Mouse (Mus musculus): ENCODE data around the gene Ptbp1.
A peak's percentile ranks its signal among the peaks of the same experiment; 100 is the strongest.

Ptbp1 gene

DNA sequence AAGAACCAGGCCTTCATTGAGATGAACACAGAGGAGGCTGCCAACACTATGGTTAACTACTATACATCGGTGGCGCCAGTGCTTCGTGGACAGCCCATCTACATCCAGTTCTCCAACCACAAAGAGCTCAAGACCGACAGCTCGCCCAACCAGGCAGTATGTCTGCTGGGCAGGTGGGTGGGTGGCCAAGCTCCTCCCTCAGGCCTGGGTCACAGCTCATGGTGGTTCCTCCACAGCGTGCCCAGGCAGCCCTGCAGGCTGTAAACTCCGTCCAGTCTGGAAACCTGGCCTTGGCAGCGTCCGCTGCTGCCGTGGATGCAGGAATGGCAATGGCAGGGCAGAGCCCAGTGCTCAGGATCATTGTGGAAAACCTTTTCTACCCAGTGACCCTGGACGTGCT, 4.9 kb downstream of the Ptbp1 start:
- DNase-seq (ENCODE audit: low spot score) = no peak

DNA sequence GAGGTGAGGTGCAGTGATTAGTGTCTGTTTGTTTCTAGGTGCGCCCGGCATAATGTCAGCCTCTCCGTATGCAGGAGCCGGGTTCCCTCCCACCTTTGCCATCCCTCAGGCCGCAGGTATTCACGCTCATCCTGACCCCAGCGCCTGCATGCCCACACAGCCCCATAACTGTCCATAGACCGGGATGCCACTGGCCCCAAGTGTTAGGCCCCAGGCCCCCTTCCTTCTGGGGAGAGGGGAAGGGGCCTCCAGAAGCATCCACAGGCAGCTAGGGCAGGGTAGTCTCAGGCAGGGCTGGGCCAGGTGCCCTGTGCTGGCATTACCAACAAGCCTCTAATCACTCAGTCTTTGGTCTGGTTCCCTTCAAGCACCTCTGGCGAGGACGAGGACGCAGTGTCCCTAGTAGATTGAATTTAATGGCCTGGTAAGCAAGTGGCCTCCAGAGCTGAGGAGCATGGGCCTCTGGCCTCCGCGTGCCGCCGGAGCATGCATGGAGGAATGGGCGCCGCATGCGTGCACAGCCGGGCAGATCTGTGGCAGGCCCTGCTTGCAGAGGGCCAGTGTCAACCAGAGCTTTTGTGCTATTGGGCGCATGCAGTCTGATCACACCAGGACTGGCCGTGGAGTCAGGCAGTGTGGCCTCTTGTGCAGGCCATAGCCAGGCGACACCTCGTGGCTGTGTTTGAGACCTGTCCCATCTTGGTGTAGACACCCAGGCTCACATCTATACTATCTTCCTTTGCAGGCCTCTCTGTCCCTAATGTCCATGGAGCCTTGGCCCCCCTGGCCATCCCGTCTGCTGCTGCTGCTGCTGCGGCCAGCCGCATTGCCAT, 6.1 kb downstream of the Ptbp1 start:
- no peak for DNase-seq (ENCODE audit: low spot score)

DNA sequence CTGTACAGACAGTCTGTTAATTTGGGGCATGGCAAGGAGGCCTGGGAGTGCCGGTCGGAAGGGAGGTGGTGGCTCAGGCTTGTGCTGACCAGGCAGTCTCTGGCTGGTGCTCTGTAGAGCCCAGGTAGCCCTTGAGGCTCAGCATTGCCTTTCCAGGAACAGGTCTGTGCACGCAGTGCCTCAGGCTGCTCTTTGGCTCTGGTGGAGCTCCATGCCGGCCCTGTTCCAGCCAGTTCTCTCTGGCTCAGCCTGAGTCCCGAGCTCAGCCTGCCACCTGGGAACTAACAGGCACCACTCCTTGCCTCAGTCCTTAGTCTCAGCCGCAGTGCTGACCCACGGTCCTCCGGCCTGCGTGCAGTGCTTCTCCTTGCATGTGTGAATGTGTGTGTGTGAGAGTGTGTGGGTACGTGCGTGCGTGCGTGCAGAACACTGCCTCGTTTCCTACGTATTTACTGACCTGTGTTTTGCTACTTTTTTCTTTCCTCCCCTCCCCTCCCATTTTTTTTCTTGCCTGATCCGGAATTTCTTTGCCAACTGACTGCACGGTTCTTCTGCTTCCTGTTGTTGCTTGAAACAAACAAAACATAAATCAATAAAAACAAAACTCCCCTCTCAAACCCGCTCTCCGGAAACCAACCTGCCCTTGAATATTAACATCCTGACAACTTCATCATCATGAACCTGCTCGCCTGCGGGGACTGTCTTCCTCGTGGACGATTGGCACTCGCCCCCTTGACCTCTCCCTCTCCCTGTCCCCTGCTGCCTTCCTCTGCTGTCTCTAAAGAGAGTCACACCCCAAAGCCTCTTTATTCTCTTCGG, 7.2 kb downstream of the Ptbp1 start:
- no peak for DNase-seq (ENCODE audit: low spot score)

DNA sequence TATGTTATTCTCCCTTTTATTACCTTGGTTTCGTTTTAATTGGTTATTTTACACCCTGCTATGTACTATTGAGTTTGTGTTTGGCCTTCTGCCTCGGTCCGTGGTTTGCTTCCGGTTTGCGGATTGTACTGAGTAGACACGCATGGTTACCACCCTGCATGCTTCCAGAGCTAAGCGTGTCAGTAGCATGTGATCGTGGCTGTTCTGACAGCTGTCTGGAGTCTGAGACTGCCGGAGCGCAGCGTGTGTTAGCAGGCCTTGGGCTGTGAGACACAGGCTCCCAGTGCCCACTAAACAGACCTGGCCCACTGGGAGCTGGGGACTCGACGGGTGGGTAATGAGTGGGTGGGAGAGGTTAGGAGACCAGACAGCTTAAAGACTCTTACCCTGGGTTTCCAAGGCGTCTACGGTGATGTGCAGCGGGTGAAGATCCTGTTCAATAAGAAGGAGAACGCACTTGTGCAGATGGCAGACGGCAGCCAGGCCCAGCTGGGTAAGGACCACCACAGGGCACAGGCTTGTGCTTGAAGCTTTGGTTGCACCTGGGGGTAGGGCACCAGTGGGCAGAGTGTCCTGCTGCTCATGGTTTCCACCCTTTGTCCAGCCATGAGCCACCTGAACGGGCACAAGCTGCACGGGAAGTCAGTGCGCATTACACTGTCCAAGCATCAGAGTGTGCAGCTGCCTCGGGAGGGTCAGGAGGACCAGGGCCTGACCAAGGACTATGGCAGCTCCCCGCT, 8.0 kb downstream of the Ptbp1 start:
- DNase-seq (ENCODE audit: low spot score) = no peak

DNA sequence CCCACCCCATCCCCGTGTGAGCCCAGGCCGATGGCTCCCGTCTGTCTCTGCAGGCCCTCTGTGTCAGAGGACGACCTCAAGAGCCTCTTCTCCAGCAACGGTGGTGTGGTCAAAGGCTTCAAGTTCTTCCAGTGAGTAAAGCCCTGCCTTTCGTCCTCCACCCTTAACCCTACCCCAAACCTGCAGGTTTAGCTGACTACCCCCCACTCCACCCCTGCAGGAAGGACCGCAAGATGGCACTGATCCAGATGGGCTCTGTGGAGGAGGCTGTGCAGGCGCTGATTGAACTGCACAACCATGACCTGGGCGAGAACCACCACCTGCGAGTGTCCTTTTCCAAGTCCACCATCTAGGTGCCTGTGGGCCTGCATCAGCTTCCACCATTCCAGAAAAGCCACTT, 8.7 kb downstream of the Ptbp1 start:
- no peak for DNase-seq (ENCODE audit: low spot score)

DNA sequence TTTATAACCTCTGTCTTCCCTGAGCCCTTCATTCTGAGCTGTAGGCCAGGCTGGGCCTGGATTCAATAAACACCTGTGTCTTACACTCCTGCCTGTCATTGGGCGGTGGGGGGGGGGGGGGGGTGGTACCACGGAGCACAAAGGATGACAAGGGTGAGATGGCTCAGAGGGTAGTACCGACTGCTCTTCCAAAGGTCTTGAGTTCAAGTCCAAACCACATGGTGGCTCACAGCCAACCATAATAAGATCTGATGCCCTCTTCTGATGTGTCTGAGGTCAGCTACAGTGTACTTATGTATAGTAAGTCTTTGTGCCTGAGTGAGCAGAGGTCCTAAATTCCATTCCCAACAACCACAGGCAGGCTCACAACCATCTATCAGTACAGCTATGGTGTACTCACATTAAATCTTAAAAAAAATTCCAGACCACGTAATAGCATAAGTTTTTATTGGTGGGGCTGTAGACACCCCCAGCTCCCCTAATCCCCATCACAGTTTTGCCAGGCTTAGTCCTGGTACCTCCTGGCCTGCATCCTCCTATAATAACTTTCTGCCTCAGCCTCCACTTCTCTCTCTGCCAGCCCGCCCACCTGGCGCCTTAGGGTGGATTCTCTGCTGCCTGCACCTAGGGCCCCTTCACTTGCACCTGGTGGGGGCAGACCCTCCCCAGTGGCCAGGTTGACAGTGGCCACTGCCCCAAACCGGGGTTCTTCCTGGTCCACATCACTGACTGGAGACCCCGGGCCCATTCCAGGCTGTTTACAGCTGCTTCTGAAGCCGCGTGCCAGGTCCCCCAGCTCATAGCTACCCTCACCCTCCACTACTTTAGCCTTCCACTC, 10.3 kb downstream of the Ptbp1 start:
- DNase-seq (ENCODE audit: low spot score) = no peak

DNA sequence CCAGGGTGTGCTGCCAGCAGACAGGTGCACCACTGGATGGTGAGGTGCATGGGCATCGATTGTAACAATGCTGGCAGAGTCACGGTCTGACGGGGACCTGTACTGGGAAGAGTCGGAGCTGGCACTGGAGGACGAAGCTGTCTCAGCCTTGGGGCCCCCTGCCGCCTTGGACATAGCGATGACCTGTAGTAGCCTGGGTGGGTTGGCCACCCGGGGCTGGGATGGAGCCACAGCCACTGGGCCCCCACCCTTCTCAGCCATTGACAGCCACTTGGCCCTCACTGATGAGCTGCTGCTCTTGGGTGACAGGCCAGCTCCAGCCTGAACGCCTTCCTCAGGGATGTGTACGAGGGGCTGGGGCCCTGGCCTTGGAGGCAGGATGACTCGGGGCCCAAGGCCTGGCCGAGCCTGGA, 11.0 kb downstream of the Ptbp1 start:
- no peak for DNase-seq (ENCODE audit: low spot score)

DNA sequence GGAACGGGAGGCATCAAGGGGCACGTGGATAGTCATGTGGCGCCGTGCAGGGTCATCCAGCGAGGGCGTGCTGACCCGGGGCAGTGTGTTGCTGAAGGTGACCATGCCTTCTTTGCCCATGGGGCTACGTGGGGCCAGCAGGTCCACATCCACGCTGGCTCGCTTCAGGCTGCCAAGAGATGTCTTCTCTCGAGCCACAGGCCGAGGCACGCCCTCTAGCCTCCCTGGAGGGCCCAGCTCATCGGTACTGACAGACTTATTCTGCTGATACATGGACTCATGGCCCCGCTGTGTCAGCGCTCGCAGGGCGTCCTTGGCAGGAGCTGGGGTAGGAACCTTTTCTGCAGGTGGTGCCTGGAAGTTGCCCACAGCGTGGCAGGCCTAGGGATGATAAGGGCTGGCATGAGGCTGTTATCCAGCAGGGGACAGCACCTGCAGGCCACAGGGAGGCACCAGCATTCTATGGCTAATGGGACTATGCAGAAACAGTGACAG, 11.6 kb downstream of the Ptbp1 start:
- no peak for DNase-seq (ENCODE audit: low spot score)

DNA sequence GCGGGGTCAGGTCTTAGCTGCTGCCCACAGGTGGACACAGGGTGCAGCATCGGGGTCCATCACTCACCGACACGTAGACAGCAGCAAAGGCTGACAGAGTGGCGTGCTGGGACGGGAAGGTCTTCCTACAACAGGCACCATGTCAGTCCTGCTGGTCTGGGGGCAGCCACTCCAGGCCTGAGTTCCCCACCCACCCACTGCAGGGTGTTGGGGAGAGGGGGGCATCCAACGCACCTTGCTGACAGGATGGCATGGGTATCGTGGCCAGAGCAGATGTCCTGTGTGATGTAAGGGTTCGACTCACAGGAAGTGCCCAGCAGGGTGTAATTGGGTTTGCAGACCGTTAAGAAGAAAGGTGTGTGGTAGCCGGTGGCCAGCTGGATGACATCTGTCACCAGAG, 12.4 kb downstream of the Ptbp1 start:
- no peak for DNase-seq (ENCODE audit: low spot score)

DNA sequence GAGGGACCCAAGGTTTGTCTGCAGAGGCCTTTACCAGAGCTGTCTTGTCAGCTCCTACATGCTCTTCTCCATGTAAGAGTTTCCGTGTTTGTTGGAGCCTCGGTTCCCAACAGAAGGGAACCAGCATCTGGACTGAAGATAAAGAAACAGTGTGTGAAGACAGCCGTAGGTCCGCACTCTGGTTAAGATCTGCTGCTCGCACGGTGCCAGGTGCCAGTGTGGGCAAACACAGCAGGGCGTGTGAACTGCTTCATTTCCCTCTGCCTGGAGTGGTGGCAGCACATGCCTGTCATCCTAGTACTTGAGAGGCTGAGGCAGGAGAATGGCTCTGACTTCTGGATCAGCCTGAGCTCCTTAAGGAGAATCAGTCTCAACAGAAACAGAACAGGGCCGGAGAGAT, 17.6 kb downstream of the Ptbp1 start:
- no peak for DNase-seq (ENCODE audit: low spot score)

DNA sequence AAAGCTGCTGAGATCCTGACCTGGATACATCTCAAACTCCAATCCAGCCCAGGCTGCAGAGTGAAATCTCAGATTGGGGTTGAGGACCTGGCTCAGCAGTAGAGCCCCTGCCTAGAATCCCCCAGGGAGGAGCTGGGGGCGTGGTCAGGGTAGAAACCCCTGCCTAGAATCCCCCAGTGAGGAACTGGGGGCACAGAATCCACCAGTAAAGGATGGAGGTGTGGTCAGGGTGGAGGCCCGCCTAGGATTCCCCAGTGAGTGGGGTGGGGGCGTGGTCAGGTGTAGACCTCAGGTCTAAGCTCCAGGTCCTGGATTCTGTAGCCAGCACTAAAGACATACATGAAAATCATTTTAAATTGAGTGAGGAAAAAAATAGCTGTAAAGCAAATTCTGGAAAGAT, 18.6 kb downstream of the Ptbp1 start:
- no peak for DNase-seq (ENCODE audit: low spot score)

DNA sequence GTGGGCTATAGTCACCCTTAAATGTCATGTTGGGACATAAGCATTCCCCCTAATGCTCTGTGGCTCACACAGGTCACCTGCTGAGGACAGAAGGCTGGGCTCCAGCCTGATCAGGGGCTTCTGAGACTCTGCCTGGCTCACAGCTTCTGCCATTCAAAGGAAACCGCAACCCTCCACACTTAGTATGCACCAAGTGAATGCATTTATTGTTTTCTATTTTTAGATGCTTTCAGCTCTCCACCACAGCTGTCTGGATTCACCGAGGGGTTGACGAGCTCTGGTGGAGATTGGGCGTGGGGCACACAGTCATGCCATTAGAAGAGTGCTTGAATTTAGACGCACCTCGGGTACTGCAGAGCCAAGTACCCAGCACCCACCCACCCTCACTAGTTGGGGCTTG, 19.1 kb downstream of the Ptbp1 start:
- DNase-seq (ENCODE audit: low spot score) = no peak

DNA sequence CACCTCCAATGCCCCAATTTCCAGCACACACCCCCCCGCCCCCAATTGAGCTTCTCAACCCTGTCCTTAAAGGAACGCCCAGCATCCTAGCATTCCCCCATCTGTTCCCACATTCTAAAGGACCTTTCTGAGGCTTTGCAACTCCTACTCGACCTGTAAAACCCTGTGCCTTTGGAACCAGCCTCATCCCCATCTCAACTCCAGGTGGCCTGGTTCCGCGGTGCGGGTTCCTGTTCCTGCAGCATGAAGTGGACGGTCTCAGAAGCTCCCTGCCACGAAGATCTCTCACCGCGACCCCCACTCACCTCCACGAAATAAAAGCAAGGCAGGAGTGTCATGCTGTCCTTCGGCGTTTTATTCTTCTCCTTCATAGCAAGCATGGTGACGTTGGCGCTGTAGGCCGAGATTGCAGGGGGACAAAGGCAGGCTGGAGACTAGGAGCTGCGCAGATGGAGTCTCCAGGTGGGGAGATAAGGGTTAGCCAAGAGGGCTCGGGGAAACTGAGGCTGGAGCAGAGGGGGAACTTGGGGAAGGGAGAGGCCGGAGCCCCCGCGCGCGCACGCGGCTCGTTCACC, 19.6 kb downstream of the Ptbp1 start:
- DNase-seq (ENCODE audit: low spot score) = no peak

DNA sequence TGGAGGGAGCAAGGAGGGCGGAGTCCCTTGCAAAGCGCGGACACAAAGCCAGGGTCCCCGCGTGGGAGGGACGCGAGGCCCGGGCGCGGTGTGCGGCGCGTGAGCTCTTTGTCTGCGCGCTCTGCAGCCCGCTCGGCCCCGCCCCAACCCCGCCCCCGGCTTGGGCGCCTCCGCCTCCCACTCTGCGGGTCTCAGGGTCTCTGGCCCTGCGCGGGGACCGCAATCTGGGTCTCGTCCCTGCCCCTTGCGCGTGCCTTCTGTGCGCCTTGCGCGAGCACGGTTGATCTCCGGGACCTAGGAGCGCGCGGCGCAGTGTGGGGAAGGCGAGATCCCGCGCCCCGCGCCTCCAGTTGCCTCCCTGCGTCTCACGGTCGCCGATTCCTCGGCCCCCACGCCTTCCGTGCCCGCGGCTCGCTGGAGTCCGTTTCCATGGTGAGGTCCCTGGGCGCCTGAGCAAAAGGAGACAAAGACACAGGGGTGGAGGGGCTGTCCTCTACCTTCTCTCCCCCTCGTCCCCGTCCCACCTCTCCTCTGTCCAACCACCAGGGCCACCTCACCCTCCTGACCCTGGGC, 20.1 kb downstream of the Ptbp1 start, which contains the start of the genes Prtn3 and Plppr3:
TSS of gene Prtn3 (plus strand) at position 187 of the 573 bp plus-strand sequence.
TSS of gene Plppr3 (minus strand) at position 345 of the 573 bp plus-strand sequence.
- no peak for DNase-seq (ENCODE audit: low spot score)

DNA sequence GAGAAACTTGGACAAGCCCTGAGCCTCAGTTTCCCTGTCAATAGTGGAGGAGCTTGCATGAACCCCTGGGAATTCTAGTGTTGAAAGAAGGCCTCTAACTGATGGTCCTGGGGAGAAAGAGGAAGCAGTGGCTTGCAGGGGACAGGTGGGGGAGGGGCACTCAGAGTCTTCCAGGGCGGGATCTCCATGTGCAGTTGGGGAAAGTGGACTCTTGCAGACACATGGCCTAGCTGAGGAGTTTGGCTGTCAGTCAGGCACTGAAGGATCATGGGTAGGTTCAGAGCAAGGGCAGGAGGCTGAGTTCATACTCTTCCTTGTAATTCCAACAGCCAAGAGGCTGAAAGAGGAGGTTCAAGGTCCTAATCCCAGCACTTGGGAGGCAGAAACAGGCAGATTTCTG, 22.9 kb downstream of the Ptbp1 start:
- no peak for DNase-seq (ENCODE audit: low spot score)

DNA sequence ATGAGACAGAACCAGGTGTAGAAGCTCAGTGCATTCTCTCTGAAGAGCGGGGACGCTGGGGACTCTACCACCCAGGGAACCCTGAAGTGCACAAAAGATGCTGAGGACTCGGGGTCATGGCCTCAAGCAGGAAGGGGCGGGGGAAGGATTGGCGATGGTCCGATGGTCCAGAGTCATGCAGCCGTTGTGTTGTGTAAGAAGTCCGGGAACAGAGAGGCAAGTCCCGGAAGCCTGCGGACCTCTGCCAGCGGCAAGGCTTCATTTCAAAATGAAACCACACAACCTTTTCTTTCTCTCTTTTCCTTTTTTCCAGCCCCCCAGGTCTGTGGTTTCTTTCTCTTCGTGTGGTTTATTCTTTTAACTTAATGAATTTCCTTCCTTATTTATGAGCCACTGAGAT, 23.5 kb downstream of the Ptbp1 start:
- DNase-seq (ENCODE audit: low spot score) = no peak

DNA sequence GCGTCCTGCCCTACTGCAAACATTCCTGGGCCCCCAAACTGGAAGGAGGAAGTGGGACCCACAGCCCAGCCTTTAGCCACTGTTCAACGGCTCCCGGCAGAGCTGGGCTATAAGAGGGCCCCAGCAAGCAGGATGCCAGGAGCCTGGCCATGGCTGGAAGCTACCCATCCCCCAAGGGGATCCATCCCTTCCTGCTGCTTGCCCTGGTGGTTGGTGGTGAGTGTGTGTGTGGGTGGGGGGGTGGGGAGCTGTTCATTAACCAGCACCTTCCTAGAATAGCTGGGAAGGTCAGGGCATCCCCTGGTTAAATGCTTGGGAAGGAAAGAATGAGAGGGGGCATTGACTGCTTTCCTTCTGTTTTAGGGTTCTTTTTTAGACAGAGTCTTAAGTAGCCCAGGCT, 25.3 kb downstream of the Ptbp1 start:
- DNase-seq (ENCODE audit: low spot score) = no peak

DNA sequence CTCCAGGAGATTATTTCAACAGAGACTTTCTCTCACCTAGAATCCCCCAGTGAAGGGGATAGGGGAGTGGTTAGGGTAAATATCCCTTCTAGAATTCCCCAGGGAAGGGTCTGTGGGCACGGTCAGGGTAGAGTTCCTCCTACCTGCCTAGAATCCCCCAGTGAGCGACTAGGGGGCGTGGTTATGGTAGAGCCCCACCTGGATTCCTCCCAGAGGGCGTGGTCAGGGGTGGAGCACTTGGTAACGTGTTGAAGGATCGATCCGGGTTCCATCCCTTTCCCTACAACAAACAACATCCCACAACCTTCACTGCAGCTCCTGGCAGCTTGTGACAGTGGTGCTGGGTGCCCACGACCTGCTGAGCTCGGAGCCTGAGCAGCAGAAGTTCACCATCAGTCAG, 26.5 kb downstream of the Ptbp1 start:
- no peak for DNase-seq (ENCODE audit: low spot score)

DNA sequence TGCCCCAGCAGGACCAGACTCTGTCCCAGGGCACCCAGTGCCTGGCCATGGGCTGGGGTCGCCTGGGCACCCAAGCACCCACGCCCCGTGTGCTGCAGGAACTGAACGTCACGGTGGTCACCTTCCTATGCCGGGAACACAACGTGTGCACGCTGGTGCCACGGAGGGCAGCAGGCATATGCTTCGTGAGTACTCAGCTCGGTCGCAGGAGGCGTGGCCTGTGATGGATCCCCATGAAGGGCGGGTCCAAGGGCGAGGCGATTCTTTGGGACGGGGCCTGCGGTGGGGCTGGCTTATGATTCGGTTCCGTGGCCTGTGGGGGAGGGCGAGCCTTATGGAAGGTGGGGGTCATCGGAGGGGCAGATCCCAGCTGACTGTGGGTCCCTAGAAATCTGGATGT, 27.8 kb downstream of the Ptbp1 start:
- DNase-seq (ENCODE audit: low spot score) = no peak

DNA sequence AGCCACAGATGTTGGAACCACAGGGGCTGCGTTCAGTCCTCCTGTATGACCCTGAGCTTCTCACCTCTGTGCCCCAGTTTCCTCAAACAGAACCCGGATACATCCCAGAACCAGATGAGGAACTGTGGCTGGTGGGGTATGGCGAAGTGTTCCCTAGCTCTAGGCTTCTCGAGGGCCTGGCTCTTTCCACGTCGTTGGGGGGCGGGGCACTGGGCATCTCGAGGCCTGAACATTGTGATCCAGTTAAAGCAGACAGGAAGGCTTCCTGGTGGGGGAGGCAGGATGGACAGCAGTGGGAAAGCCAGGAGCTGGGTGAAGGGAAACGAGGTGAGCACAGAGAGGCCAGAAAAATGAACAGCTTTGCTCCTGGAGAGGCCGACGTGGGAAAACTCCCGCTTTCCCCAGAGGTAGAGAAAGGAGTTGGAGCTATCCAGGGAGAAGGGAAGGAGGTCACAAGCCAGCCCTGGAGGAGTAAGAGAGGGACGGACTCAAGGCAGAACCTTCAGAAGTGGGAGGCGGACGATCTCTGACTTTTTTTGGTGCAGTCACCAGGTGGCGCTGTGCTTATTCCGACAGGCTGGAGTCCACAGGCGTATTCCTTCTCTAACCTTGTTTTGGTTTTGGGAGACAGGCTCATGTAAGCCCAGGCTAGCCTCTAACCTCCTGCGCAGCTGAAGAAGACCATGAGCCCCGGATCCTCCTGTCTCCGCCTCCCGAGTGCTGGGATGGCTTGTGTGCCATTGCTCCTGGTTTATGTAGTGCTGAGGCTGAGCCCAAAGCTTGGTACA, 29.3 kb downstream of the Ptbp1 start:
- DNase-seq (ENCODE audit: low spot score) = peak; percentile 67

Data from testis, postnatal 14 days (tissue).